Mouse (Mus musculus): ENCODE results near the gene 1700042G07Rik. TPM values are rescaled to one million over a fixed set of nuclear protein-coding genes. Genes with fewer than 3 reads are reported as not detected.

1700042G07Rik gene
- not detected for polyA plus RNA-seq (2014; fragmentation: Illumina TruSeq; extraction: RNeasy Lipid Tissue Mini Kit (QIAGEN cat#74804); ENCODE audit: low read depth, low replicate concordance)

DNA sequence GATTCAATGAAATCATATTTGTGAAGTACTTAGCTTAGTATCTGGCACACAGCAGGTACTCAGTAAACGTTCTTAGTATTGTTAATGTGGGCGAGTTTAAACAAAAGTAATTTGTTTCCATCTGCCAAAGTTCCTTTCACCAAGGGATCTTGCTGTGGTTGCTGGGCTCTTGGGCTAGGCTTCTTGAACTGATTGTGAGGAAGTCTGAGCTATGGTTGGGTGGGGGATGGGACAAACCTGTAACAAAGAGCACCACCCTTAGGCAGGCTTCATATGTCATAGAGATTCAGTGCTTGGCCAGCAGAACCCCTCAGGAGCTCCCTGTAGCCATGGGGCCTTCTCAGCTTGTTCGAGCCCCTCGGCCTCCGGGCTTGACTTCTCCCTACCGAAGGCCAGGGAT is at the start of gene 1700042G07Rik, which contains the start of gene Gm49337:
Gene 1700042G07Rik (plus strand): TSS at position 301 of the 400 bp plus-strand sequence.
Gene Gm49337 (plus strand): TSS at position 313 of the 400 bp plus-strand sequence.

GRCm38 (mm10) chr4:116123602-116124519 is 49.3 kb upstream of the 1700042G07Rik start, which contains the start of the genes Rad54l and Pomgnt1:
Rad54l (minus strand) TSS chr4:116123690.
Pomgnt1 (plus strand) TSS chr4:116123840.

GRCm38 (mm10) chr4:116151238-116151637 is 21.9 kb upstream of the 1700042G07Rik start, which contains the start of gene Lurap1:
Lurap1 (minus strand) TSS chr4:116151338.

GRCm38 (mm10) chr4:116167404-116167803 is 5.8 kb upstream of the 1700042G07Rik start, which contains the start of gene Tspan1:
Tspan1 (minus strand) TSS chr4:116167601.

DNA sequence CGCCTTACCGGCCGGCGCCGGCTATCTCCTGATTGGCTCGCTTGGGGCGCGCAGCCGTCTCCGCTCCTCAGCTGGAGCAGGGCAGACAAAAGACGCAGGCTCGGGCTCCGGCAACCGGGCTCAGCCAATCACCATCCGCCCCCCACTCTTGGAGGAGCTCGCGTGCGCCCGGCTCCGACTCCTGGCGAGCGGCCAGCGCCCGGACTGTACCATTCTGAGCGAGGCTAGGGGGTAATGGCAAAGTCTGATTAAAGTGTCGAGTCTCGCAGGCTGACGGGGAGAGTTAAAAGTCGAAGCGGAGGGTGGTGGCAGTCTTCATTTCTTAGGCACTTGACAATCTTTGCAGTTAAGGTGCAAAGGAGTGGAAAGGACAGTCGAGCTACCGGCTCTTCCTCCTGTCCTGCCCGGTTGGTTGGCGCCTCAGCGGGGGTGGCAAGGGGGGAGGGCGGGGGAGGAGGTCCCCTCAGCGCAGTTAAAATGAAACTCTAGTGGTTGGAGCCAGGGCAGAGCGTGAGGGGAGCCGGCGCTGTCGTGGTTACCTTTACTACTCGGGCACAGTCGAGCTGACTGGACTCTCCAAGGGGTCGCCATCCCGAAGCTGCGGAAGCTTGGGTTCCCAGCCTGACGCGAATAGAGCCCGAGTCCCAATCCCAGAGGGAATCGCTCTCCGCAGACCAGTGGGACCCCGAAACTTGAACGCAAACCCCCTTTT is 48.1 kb downstream of the 1700042G07Rik start, which contains the start of gene Pik3r3:
Gene Pik3r3 (plus strand): TSS at position 479 of the 712 bp plus-strand sequence.

Other genes starting within 250 kb of the 1700042G07Rik start
- not detected for gene Dmbx1, start 233.4 kb upstream of the 1700042G07Rik start, polyA plus RNA-seq (2014; fragmentation: Illumina TruSeq; extraction: RNeasy Lipid Tissue Mini Kit (QIAGEN cat#74804); ENCODE audit: low read depth, low replicate concordance)
- 6.9 TPM for gene Faah, start 155.4 kb upstream of the 1700042G07Rik start, polyA plus RNA-seq (2014; fragmentation: Illumina TruSeq; extraction: RNeasy Lipid Tissue Mini Kit (QIAGEN cat#74804); ENCODE audit: low read depth, low replicate concordance)
- gene Nsun4, start 119.5 kb upstream of the 1700042G07Rik start, polyA plus RNA-seq (2014; fragmentation: Illumina TruSeq; extraction: RNeasy Lipid Tissue Mini Kit (QIAGEN cat#74804); ENCODE audit: low read depth, low replicate concordance), result 13.9 TPM
- gene Uqcrh, start 98.3 kb upstream of the 1700042G07Rik start, polyA plus RNA-seq (2014; fragmentation: Illumina TruSeq; extraction: RNeasy Lipid Tissue Mini Kit (QIAGEN cat#74804); ENCODE audit: low read depth, low replicate concordance), result 464 TPM
- 5.3 TPM for gene Lrrc41, start 98.1 kb upstream of the 1700042G07Rik start, polyA plus RNA-seq (2014; fragmentation: Illumina TruSeq; extraction: RNeasy Lipid Tissue Mini Kit (QIAGEN cat#74804); ENCODE audit: low read depth, low replicate concordance)
- 0.36 TPM for gene Rad54l, start 49.7 kb upstream of the 1700042G07Rik start, polyA plus RNA-seq (2014; fragmentation: Illumina TruSeq; extraction: RNeasy Lipid Tissue Mini Kit (QIAGEN cat#74804); ENCODE audit: low read depth, low replicate concordance)
- gene Pomgnt1, start 49.5 kb upstream of the 1700042G07Rik start, polyA plus RNA-seq (2014; fragmentation: Illumina TruSeq; extraction: RNeasy Lipid Tissue Mini Kit (QIAGEN cat#74804); ENCODE audit: low read depth, low replicate concordance), result 9.1 TPM
- 7.9 TPM for gene Lurap1, start 22.0 kb upstream of the 1700042G07Rik start, polyA plus RNA-seq (2014; fragmentation: Illumina TruSeq; extraction: RNeasy Lipid Tissue Mini Kit (QIAGEN cat#74804); ENCODE audit: low read depth, low replicate concordance)
- 75.4 TPM for gene Tspan1, start 5.8 kb upstream of the 1700042G07Rik start, polyA plus RNA-seq (2014; fragmentation: Illumina TruSeq; extraction: RNeasy Lipid Tissue Mini Kit (QIAGEN cat#74804); ENCODE audit: low read depth, low replicate concordance)
- not detected for gene Gm49337, start within 50 bp of the 1700042G07Rik start, polyA plus RNA-seq (2014; fragmentation: Illumina TruSeq; extraction: RNeasy Lipid Tissue Mini Kit (QIAGEN cat#74804); ENCODE audit: low read depth, low replicate concordance)
- gene Pik3r3, start 48.2 kb downstream of the 1700042G07Rik start, polyA plus RNA-seq (2014; fragmentation: Illumina TruSeq; extraction: RNeasy Lipid Tissue Mini Kit (QIAGEN cat#74804); ENCODE audit: low read depth, low replicate concordance), result 26.2 TPM

All from kidney, adult 10 weeks (tissue).